Mouse (Mus musculus) forebrain, postnatal 0 days (tissue): ENCODE measurements around the gene Rap1gap2. TPM values are rescaled to one million over a fixed set of nuclear protein-coding genes. Genes with fewer than 3 reads are reported as not detected.
"Not testable (repeated sequence)": the region's sequence is repeated elsewhere in the genome, so short reads cannot be mapped to it uniquely, and the experiment has no call there.

ENCODE experiments used
- ATAC-seq: fragments of 200-750 bp; cut with Nextera tagmentation; 2 replicates; pipeline ENCODE4 v1.8.0; 2017; ENCODE audit warnings: mild to moderate bottlenecking, moderate library complexity
- DNase-seq: peaks from one replicate; pipeline ENCODE4 v3.0.0-alpha.2; 2015
- H3K27ac ChIP-seq: fragments of 300-500 bp; sonication (generic); 2 replicates; pipeline ENCODE4 v1.5.1; 2014; ENCODE audit warnings: low read depth, mild to moderate bottlenecking, antibody characterized with exemption, low read length, moderate library complexity, mixed read lengths
- H3K27me3 ChIP-seq: fragments of 300-500 bp; sonication (generic); 2 replicates; pipeline ENCODE4 v1.6.1; 2014; ENCODE audit warnings: mild to moderate bottlenecking, low read length, mixed read lengths; ENCODE audit not compliant: insufficient read depth
- H3K36me3 ChIP-seq: fragments of 300-500 bp; sonication (generic); 2 replicates; pipeline ENCODE4 v1.6.1; 2014; ENCODE audit warnings: mild to moderate bottlenecking, moderate library complexity; ENCODE audit not compliant: insufficient read depth
- H3K4me1 ChIP-seq: fragments of 300-500 bp; sonication (generic); 2 replicates; pipeline ENCODE4 v1.6.1; 2014; ENCODE audit warnings: antibody characterized with exemption; ENCODE audit not compliant: insufficient read depth
- H3K4me2 ChIP-seq: fragments of 300-500 bp; sonication (generic); 2 replicates; pipeline ENCODE4 v1.6.1; 2014; ENCODE audit warnings: low read depth, mild to moderate bottlenecking, moderate library complexity
- H3K4me3 ChIP-seq: fragments of 300-500 bp; sonication (generic); 2 replicates; pipeline ENCODE4 v1.5.1; 2014; ENCODE audit warnings: low read depth, low read length, mixed read lengths
- H3K9ac ChIP-seq: fragments of 300-500 bp; sonication (generic); 2 replicates; pipeline ENCODE4 v1.6.1; 2014; ENCODE audit warnings: mild to moderate bottlenecking
- H3K9me3 ChIP-seq: fragments of 300-500 bp; sonication (generic); 2 replicates; pipeline ENCODE4 v1.6.1; 2016; ENCODE audit warnings: low read length
- CTCF ChIP-seq: sonication (generic); IDR thresholded peaks from 2 replicates; pipeline ENCODE4 v1.5.1; 2016; ENCODE audit warnings: antibody characterized with exemption, control low read depth, low read depth
- WGBS: fragments of 180-500 bp; shearing (Covaris S2); extraction: QIAGEN DNeasy Blood & Tissue Kit; methylation state at CpG from one replicate; pipeline ENCODE4 v1.1.7; 2014; 5-methylcytosine and 5-hydroxymethylcytosine counted together
- polyA plus RNA-seq: library from polyadenylated mRNA; unstranded; fragments of >200 nt; fragmentation: Nextera tagmentation; extraction: Ambion mirVana; gene quantifications from 2 replicates; pipeline ENCODE4 v1.2.1, GENCODE M21; 2015
- total RNA-seq: library from RNA; depleted of rRNA; stranded (reverse); fragments of >200 nt; gene quantifications from 2 replicates; pipeline ENCODE4 v1.2.3, GENCODE M21; 2014

Rap1gap2 gene
- total and polyA plus RNA-seq, 2 experiments from 2014 or later: 12.2 to 43.7 TPM

GRCm38 (mm10) chr11:74589401-74590238 is 21.1 kb downstream of the Rap1gap2 start:
- no peak for TF ChIP-seq CTCF
- H3K4me1 ChIP-seq: no peaks in the 10 kb centered on the region
- no peaks in the 10 kb centered on the region; the same call in 1 of the 2 replicates for H3K27me3 ChIP-seq
- no peaks in the 10 kb centered on the region for H3K9me3 ChIP-seq
- ATAC-seq (peak; percentile 90), DNase-seq (peak; percentile 91)
- peak overlapping the region; percentile 78 for H3K27ac ChIP-seq
- peak overlapping the region; percentile 61 for H3K4me3 ChIP-seq
- peak overlapping the region; percentile 77 for H3K9ac ChIP-seq
- 4% methylated on average over 65 of the region's 66 CpGs for WGBS
- peak overlapping the region; percentile 59 for H3K4me2 ChIP-seq
- no peaks in the 10 kb centered on the region for H3K36me3 ChIP-seq

GRCm38 (mm10) chr11:74586401-74586800 is 24.3 kb downstream of the Rap1gap2 start:
- no peak for TF ChIP-seq CTCF
- Histone ChIP-seq H3K4me1 (peaks cover 8% of the 10 kb centered on the region; the same call in 1 of the 2 replicates), H3K4me2 (no peak overlapping the region), H3K9me3 (no peaks in the 10 kb centered on the region), H3K27ac (no peak overlapping the region), H3K27me3 (no peaks in the 10 kb centered on the region; the same call in 1 of the 2 replicates), H3K36me3 (no peaks in the 10 kb centered on the region), H3K4me3 (no peak overlapping the region), H3K9ac (no peak overlapping the region)
- 65% methylated on average over 5 of the region's 5 CpGs for WGBS
- DNase-seq (no peak), ATAC-seq (no peak)

- TF ChIP-seq CTCF: no peak
- Histone ChIP-seq H3K4me3 (no peak overlapping the region), H3K4me1 (peaks cover 8% of the 10 kb centered on the region; the same call in 1 of the 2 replicates), H3K27ac (no peak overlapping the region), H3K27me3 (no peaks in the 10 kb centered on the region), H3K9me3 (no peaks in the 10 kb centered on the region), H3K36me3 (no peaks in the 10 kb centered on the region), H3K4me2 (no peak overlapping the region), H3K9ac (no peak overlapping the region)
- WGBS: 64% methylated on average over 10 of the region's 10 CpGs
- DNase-seq: no peak
- ATAC-seq: no peak
Observed at GRCm38 (mm10) chr11:74584946-74585723, 25.6 kb downstream of the Rap1gap2 start.

- no peaks in the 10 kb centered on the region for H3K27me3 ChIP-seq
- H3K27ac ChIP-seq: no peak overlapping the region
- no peak overlapping the region for H3K9ac ChIP-seq
- no peak overlapping the region for H3K4me3 ChIP-seq
- TF ChIP-seq CTCF: no peak
- no peaks in the 10 kb centered on the region for H3K9me3 ChIP-seq
- H3K4me2 ChIP-seq: no peak overlapping the region
- no peaks in the 10 kb centered on the region for H3K36me3 ChIP-seq
- ATAC-seq: no peak
- WGBS: 74% methylated on average over 7 of the region's 7 CpGs
- peaks cover 8% of the 10 kb centered on the region; the same call in 1 of the 2 replicates for H3K4me1 ChIP-seq
- no peak for DNase-seq
Observed at GRCm38 (mm10) chr11:74583824-74584349, 26.8 kb downstream of the Rap1gap2 start.

GRCm38 (mm10) chr11:74582464-74582863 is 28.3 kb downstream of the Rap1gap2 start:
- Histone ChIP-seq H3K36me3 (no peaks in the 10 kb centered on the region), H3K9me3 (no peaks in the 10 kb centered on the region), H3K27me3 (no peaks in the 10 kb centered on the region), H3K4me3 (no peak overlapping the region), H3K27ac (no peak overlapping the region), H3K4me2 (no peak overlapping the region), H3K4me1 (peaks cover 8% of the 10 kb centered on the region; the same call in 1 of the 2 replicates), H3K9ac (no peak overlapping the region)
- WGBS: 74% methylated on average over 3 of the region's 3 CpGs
- DNase-seq: no peak
- ATAC-seq: no peak
- TF ChIP-seq CTCF: no peak

- not testable (repeated sequence) for H3K4me1 ChIP-seq, H3K27me3 ChIP-seq, H3K4me3 ChIP-seq, DNase-seq, ATAC-seq, H3K9ac ChIP-seq, H3K9me3 ChIP-seq, H3K4me2 ChIP-seq, H3K36me3 ChIP-seq, H3K27ac ChIP-seq
- WGBS: 53% methylated on average over 4 of the region's 4 CpGs
- peak; percentile 38 for TF ChIP-seq CTCF
Observed at GRCm38 (mm10) chr11:74581333-74581732, 29.4 kb downstream of the Rap1gap2 start.
